Mouse (Mus musculus) megakaryocyte, embryonic 14.5 days (primary cell): Measurements from ENCODE around the gene Hmga1. TPM values are rescaled to one million over a fixed set of nuclear protein-coding genes. Genes with fewer than 3 reads are reported as not detected.
A peak's percentile ranks its signal among the peaks of the same experiment; 100 is the strongest.

Experiments
- H3K27me3 ChIP-seq: replicated peaks from 2 replicates; pipeline ENCODE3; 2012; ENCODE audit warnings: inconsistent platforms
- H3K36me3 ChIP-seq: replicated peaks from 2 replicates; pipeline ENCODE3; 2012; ENCODE audit warnings: low read length, inconsistent platforms, mixed read lengths
- H3K4me1 ChIP-seq: 2 replicates; pipeline ENCODE4 v1.6.1; 2012; ENCODE audit warnings: inconsistent platforms
- H3K4me3 ChIP-seq: replicated peaks from 2 replicates; pipeline ENCODE3; 2012; ENCODE audit warnings: moderate library complexity, mild to moderate bottlenecking, inconsistent platforms
- H3K9me3 ChIP-seq: 2 replicates; pipeline ENCODE4 v1.6.1; 2012; ENCODE audit warnings: inconsistent platforms
- FLI1 ChIP-seq: IDR thresholded peaks from 2 replicates; pipeline ENCODE4 v1.6.1; 2012; ENCODE audit warnings: low read length, inconsistent platforms, mixed read lengths
- GATA1 ChIP-seq: IDR thresholded peaks from 3 replicates; pipeline ENCODE4 v1.6.1; 2012; ENCODE audit warnings: mixed read lengths, low read length, inconsistent platforms, borderline replicate concordance
- polyA plus RNA-seq: library from polyadenylated mRNA; stranded (reverse); fragments of >175 nt; gene quantifications from 2 replicates; pipeline ENCODE4 v1.2.3, GENCODE M21; 2012; ENCODE audit warnings: low replicate concordance; ENCODE audit not compliant: insufficient read depth

Hmga1 gene
- polyA plus RNA-seq, 1 experiment: 3,567 TPM

DNA sequence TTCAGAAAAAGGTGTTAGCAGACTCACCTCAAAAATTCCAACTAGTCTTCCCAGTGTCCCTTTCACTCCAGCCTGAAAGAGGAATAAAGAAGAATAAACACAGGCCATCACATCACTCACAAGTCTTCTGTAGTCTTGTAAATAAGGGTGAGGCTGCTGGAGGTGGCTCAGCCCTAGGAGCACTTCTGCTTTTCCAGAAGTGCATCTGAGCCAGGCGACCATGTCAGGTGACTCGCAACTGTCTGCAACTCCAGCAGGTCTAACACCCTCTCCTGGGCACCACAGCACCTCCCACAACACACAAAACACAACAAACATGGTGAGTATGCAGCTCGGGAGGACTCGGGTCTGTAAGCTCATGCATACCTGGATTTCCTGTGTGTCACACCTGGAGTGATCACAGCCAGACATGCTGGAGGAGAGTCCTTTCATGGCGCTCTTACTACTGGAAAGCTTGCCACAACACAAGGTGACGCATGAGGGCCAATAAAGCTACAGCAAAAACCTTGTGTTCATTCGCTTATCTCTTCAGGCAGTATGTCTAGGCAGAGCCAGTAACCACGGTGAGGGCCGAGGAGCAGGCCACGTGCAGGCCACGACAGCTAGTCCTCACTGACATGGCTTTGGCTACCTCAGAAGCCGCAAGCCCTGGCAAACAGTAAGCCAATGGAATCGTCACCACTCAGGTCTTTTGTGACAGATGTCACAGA, 27.0 kb downstream of the Hmga1 start:
- H3K9me3 ChIP-seq: no peaks in the 10 kb centered on the region
- H3K36me3 ChIP-seq: peaks cover 95% of the 10 kb centered on the region
- peak overlapping the region; percentile 48 for H3K4me3 ChIP-seq
- no peak for TF ChIP-seq FLI1
- TF ChIP-seq GATA1: no peak; the same call in 2 of the 3 replicates
- H3K4me1 ChIP-seq: peaks cover 91% of the 10 kb centered on the region
- H3K27me3 ChIP-seq: no peaks in the 10 kb centered on the region

- Histone ChIP-seq H3K9me3 (no peaks in the 10 kb centered on the region), H3K36me3 (peaks cover 96% of the 10 kb centered on the region), H3K27me3 (no peaks in the 10 kb centered on the region), H3K4me3 (peak overlapping the region; percentile 28), H3K4me1 (peaks cover 100% of the 10 kb centered on the region)
- TF ChIP-seq GATA1: no peak
- no peak for TF ChIP-seq FLI1
Observed at GRCm38 (mm10) chr17:27586661-27587060, 30.4 kb downstream of the Hmga1 start.

GRCm38 (mm10) chr17:27587252-27587651, 31.0 kb downstream of the Hmga1 start:
- Histone ChIP-seq H3K27me3 (no peaks in the 10 kb centered on the region), H3K9me3 (no peaks in the 10 kb centered on the region), H3K36me3 (peaks cover 96% of the 10 kb centered on the region), H3K4me1 (peaks cover 100% of the 10 kb centered on the region), H3K4me3 (peak overlapping the region; percentile 6)
- TF ChIP-seq GATA1 (no peak), FLI1 (no peak)

GRCm38 (mm10) chr17:27588231-27588630, 31.9 kb downstream of the Hmga1 start:
- peaks cover 96% of the 10 kb centered on the region for H3K36me3 ChIP-seq
- H3K4me1 ChIP-seq: peaks cover 99% of the 10 kb centered on the region
- peak overlapping the region; percentile 86 for H3K4me3 ChIP-seq

GRCm38 (mm10) chr17:27591826-27592564, 35.7 kb downstream of the Hmga1 start:
- Histone ChIP-seq H3K36me3 (peaks cover 96% of the 10 kb centered on the region), H3K9me3 (no peaks in the 10 kb centered on the region), H3K4me1 (peaks cover 93% of the 10 kb centered on the region), H3K27me3 (no peaks in the 10 kb centered on the region), H3K4me3 (peak overlapping the region; percentile 47)
- TF ChIP-seq GATA1 (no peak), FLI1 (no peak)

More at GRCm38 (mm10) chr17:27588231-27588630, 31.9 kb downstream of the Hmga1 start:
- no peaks in the 10 kb centered on the region for H3K27me3 ChIP-seq
- TF ChIP-seq FLI1 (no peak), GATA1 (peak; percentile 92; the same call in 2 of the 3 replicates)
- no peaks in the 10 kb centered on the region for H3K9me3 ChIP-seq

- Histone ChIP-seq H3K36me3 (peaks cover 95% of the 10 kb centered on the region), H3K27me3 (no peaks in the 10 kb centered on the region), H3K9me3 (no peaks in the 10 kb centered on the region), H3K4me3 (peak overlapping the region; percentile 67), H3K4me1 (peaks cover 91% of the 10 kb centered on the region)
- TF ChIP-seq FLI1: no peak
- no peak for TF ChIP-seq GATA1
Observed at GRCm38 (mm10) chr17:27592565-27592910, 36.2 kb downstream of the Hmga1 start.

DNA sequence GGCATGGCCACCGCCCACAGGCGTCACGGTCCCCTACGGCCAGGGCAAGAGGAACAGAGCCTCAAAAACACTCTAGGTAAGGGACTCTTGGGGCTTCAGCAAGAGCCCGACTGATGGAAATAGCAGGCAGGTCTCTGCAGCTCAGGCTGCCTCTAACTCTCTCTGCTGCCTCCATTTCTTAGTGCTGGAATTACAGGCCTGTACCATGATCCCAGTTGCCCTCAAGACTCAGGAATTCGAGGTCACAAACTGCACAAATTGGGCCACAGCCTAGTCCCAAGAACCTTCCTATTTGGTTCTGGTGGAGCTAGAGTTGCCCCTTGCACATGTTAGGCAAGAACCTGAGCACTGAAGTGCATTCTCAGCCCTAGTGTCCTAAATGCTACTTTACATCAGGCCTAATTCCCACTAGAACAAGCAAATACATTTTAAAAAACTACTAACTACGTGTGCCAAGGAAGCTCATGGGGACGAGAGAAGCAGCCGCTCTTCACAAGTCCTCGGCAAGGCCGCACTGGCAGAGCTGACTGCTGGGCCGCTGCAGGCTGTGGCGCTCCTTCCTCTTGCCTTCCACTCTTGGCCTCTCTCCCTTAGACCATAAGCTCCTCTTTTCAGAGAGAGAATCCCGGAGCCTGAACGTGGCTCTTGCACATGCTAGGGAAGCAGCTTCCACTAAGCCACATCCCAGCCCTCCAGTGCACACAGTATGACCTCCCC, 39.5 kb downstream of the Hmga1 start:
- H3K4me1 ChIP-seq: peaks cover 86% of the 10 kb centered on the region
- TF ChIP-seq FLI1 (no peak), GATA1 (no peak)
- no peaks in the 10 kb centered on the region for H3K9me3 ChIP-seq
- peaks cover 88% of the 10 kb centered on the region for H3K36me3 ChIP-seq
- H3K4me3 ChIP-seq: peak overlapping the region; percentile 23
- H3K27me3 ChIP-seq: no peaks in the 10 kb centered on the region

GRCm38 (mm10) chr17:27596376-27597190, 40.3 kb downstream of the Hmga1 start:
- Histone ChIP-seq H3K4me1 (peaks cover 86% of the 10 kb centered on the region), H3K36me3 (peaks cover 88% of the 10 kb centered on the region), H3K4me3 (peak overlapping the region; percentile 11), H3K9me3 (no peaks in the 10 kb centered on the region), H3K27me3 (no peaks in the 10 kb centered on the region)
- TF ChIP-seq GATA1 (no peak), FLI1 (no peak)

DNA sequence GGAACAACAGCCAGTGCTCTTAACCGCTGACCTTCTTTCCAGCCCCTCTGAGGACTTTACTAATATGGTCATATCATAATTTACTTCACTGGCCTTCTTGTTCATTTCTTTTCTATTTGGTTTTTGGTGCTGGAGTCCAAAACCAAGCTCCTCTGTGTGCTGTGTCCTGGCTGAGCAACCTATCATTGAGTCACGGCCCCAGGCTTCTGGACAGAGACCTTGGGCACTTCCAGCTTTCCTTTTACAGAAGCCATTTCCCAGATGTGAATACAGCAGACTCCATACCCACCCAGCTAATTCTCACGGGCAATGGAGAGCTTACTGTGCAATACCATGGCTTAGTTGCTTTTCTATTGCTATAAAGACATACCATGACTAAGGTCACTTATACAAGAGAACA, 44.0 kb downstream of the Hmga1 start:
- no peak for TF ChIP-seq FLI1
- TF ChIP-seq GATA1: no peak
- Histone ChIP-seq H3K27me3 (no peaks in the 10 kb centered on the region), H3K36me3 (peaks cover 82% of the 10 kb centered on the region), H3K9me3 (no peaks in the 10 kb centered on the region), H3K4me1 (peaks cover 93% of the 10 kb centered on the region), H3K4me3 (no peak overlapping the region)
